Mouse (Mus musculus): ENCODE data around the gene Scn7a.

The Scn7a gene

GRCm38 (mm10) chr2:66784765-66785164 is at the start of gene Scn7a:
TSS of gene Scn7a (minus strand) at chr2:66784914.
- DNase-seq (ENCODE audit: low spot score in 2 of 2) = no peak

GRCm38 (mm10) chr2:66827729-66828128 is 43.0 kb upstream of the Scn7a start:
- no peak for DNase-seq (ENCODE audit: low spot score in 2 of 2)

- DNase-seq (ENCODE audit: low spot score in 2 of 2) = peak; percentile 7 to 30
Measured at GRCm38 (mm10) chr2:66819862-66820559, 35.3 kb upstream of the Scn7a start.

GRCm38 (mm10) chr2:66799676-66800249 is 15.0 kb upstream of the Scn7a start:
- peak in 1 of 2 experiments; percentile 45 for DNase-seq (ENCODE audit: low spot score in 2 of 2)

- DNase-seq (ENCODE audit: low spot score in 2 of 2) = no peak
Measured at GRCm38 (mm10) chr2:66797493-66797892, 12.8 kb upstream of the Scn7a start.

GRCm38 (mm10) chr2:66791629-66792028 is 6.9 kb upstream of the Scn7a start:
- no peak for DNase-seq (ENCODE audit: low spot score in 2 of 2)

- no peak for DNase-seq (ENCODE audit: low spot score in 2 of 2)
Measured at GRCm38 (mm10) chr2:66780884-66781283, 3.8 kb downstream of the Scn7a start.

- no peak for DNase-seq (ENCODE audit: low spot score in 2 of 2)
Measured at GRCm38 (mm10) chr2:66767980-66768379, 16.7 kb downstream of the Scn7a start.

- DNase-seq (ENCODE audit: low spot score in 2 of 2) = no peak
Measured at GRCm38 (mm10) chr2:66765170-66765569, 19.5 kb downstream of the Scn7a start.

- no peak for DNase-seq (ENCODE audit: low spot score in 2 of 2)
Measured at GRCm38 (mm10) chr2:66762905-66763304, 21.8 kb downstream of the Scn7a start.

GRCm38 (mm10) chr2:66728002-66728401 is 56.7 kb downstream of the Scn7a start:
- DNase-seq (ENCODE audit: low spot score in 2 of 2) = no peak

- no peak for DNase-seq (ENCODE audit: low spot score in 2 of 2)
Measured at GRCm38 (mm10) chr2:66727585-66727974, 57.1 kb downstream of the Scn7a start.

- DNase-seq (ENCODE audit: low spot score in 2 of 2) = no peak
Measured at GRCm38 (mm10) chr2:66726878-66727584, 57.7 kb downstream of the Scn7a start.

- no peak for DNase-seq (ENCODE audit: low spot score in 2 of 2)
Measured at GRCm38 (mm10) chr2:66712071-66712470, 72.6 kb downstream of the Scn7a start.

- no peak for DNase-seq (ENCODE audit: low spot score in 2 of 2)
Measured at GRCm38 (mm10) chr2:66692300-66692699, 92.4 kb downstream of the Scn7a start.

GRCm38 (mm10) chr2:66661988-66662387 is 122.7 kb downstream of the Scn7a start:
- DNase-seq (ENCODE audit: low spot score in 2 of 2) = no peak

- DNase-seq (ENCODE audit: low spot score in 2 of 2) = no peak
Measured at GRCm38 (mm10) chr2:66656430-66656829, 128.3 kb downstream of the Scn7a start.

GRCm38 (mm10) chr2:66655431-66655830 is 129.3 kb downstream of the Scn7a start:
- no peak for DNase-seq (ENCODE audit: low spot score in 2 of 2)

- DNase-seq (ENCODE audit: low spot score in 2 of 2) = peak in 1 of 2 experiments; percentile 56
Measured at GRCm38 (mm10) chr2:66644384-66644783, 140.3 kb downstream of the Scn7a start.

GRCm38 (mm10) chr2:66634580-66635359 is 149.9 kb downstream of the Scn7a start, which contains the start of gene Scn9a:
TSS of gene Scn9a (minus strand) at chr2:66634962.
- DNase-seq (ENCODE audit: low spot score in 2 of 2) = peak; percentile 30 to 46

GRCm38 (mm10) chr2:66632728-66633127 is 152.0 kb downstream of the Scn7a start:
- no peak for DNase-seq (ENCODE audit: low spot score in 2 of 2)
